Mouse (Mus musculus) testis, adult 2 months (tissue): ENCODE data around the gene Gm33543. TPM values are rescaled to one million over a fixed set of nuclear protein-coding genes. Genes with fewer than 3 reads are reported as not detected.

Experiments
- H3K27ac ChIP-seq: fragments of 200-500 bp; 2 replicates; pipeline ENCODE4 v1.5.1; 2012; ENCODE audit warnings: low read depth, low read length; ENCODE audit not compliant: control insufficient read depth, insufficient read depth
- H3K27me3 ChIP-seq: fragments of 200-500 bp; 2 replicates; pipeline ENCODE4 v1.6.1; 2012; ENCODE audit warnings: mild to moderate bottlenecking, low read length, moderate library complexity; ENCODE audit not compliant: control insufficient read depth, insufficient read depth
- H3K36me3 ChIP-seq: fragments of 200-500 bp; 2 replicates; pipeline ENCODE4 v1.6.1; 2012; ENCODE audit warnings: mild to moderate bottlenecking, low read length; ENCODE audit not compliant: control insufficient read depth, insufficient read depth
- H3K4me1 ChIP-seq: fragments of 200-500 bp; 2 replicates; pipeline ENCODE4 v1.6.1; 2012; ENCODE audit warnings: low read length; ENCODE audit not compliant: control insufficient read depth, insufficient read depth
- H3K4me3 ChIP-seq: fragments of 200-500 bp; 2 replicates; pipeline ENCODE4 v1.5.1; 2012; ENCODE audit warnings: low read depth, mild to moderate bottlenecking, low read length, moderate library complexity, mixed read lengths; ENCODE audit not compliant: control insufficient read depth
- CTCF ChIP-seq: fragments of 200-500 bp; IDR thresholded peaks from 2 replicates; pipeline ENCODE4 v1.5.1; 2012; ENCODE audit warnings: low read depth, mild to moderate bottlenecking, inconsistent platforms, low read length, moderate library complexity; ENCODE audit not compliant: control insufficient read depth, insufficient read depth, insufficient replicate concordance
- POLR2A ChIP-seq: fragments of 200-500 bp; IDR thresholded peaks from 2 replicates; pipeline ENCODE4 v1.6.1; 2012; ENCODE audit warnings: low read depth, mild to moderate bottlenecking, inconsistent platforms, low read length, moderate library complexity; ENCODE audit not compliant: control insufficient read depth
- polyA plus RNA-seq: library from polyadenylated mRNA; depleted of rRNA; stranded (reverse); fragments of >200 nt; gene quantifications from 2 replicates; pipeline ENCODE4 v1.2.3, GENCODE M21; 2012

Gene Gm33543
- polyA plus RNA-seq, 1 experiment = not detected

- H3K27me3 ChIP-seq = no peaks in the 10 kb centered on the region
- no peak overlapping the region for H3K27ac ChIP-seq
- no peak overlapping the region for H3K4me3 ChIP-seq
- no peaks in the 10 kb centered on the region for H3K36me3 ChIP-seq
- no peaks in the 10 kb centered on the region for H3K4me1 ChIP-seq
- TF ChIP-seq CTCF = no peak
- no peak for TF ChIP-seq POLR2A
Measured at GRCm38 (mm10) chr10:95846739-95847138, 4.0 kb upstream of the Gm33543 start.

- Histone ChIP-seq H3K4me1 (no peaks in the 10 kb centered on the region), H3K27me3 (no peaks in the 10 kb centered on the region), H3K27ac (no peak overlapping the region), H3K36me3 (no peaks in the 10 kb centered on the region), H3K4me3 (no peak overlapping the region)
- TF ChIP-seq POLR2A (no peak), CTCF (no peak)
Measured at GRCm38 (mm10) chr10:95846281-95846680, 3.6 kb upstream of the Gm33543 start.

GRCm38 (mm10) chr10:95843878-95844277, 1.1 kb upstream of the Gm33543 start:
- Histone ChIP-seq H3K27me3 (no peaks in the 10 kb centered on the region), H3K4me3 (no peak overlapping the region), H3K27ac (no peak overlapping the region), H3K36me3 (no peaks in the 10 kb centered on the region), H3K4me1 (no peaks in the 10 kb centered on the region)
- TF ChIP-seq POLR2A (no peak), CTCF (no peak)

GRCm38 (mm10) chr10:95841241-95841640, 1.5 kb downstream of the Gm33543 start:
- no peaks in the 10 kb centered on the region for H3K27me3 ChIP-seq
- no peak overlapping the region for H3K27ac ChIP-seq
- no peak overlapping the region for H3K4me3 ChIP-seq
- H3K4me1 ChIP-seq = no peaks in the 10 kb centered on the region
- H3K36me3 ChIP-seq = no peaks in the 10 kb centered on the region
- no peak for TF ChIP-seq POLR2A
- TF ChIP-seq CTCF = no peak

GRCm38 (mm10) chr10:95839803-95840202, 2.9 kb downstream of the Gm33543 start:
- Histone ChIP-seq H3K4me1 (no peaks in the 10 kb centered on the region), H3K27me3 (no peaks in the 10 kb centered on the region), H3K27ac (no peak overlapping the region), H3K4me3 (no peak overlapping the region), H3K36me3 (no peaks in the 10 kb centered on the region)
- TF ChIP-seq CTCF (no peak), POLR2A (no peak)

GRCm38 (mm10) chr10:95839036-95839435, 3.7 kb downstream of the Gm33543 start:
- Histone ChIP-seq H3K36me3 (no peaks in the 10 kb centered on the region), H3K4me1 (no peaks in the 10 kb centered on the region), H3K27ac (no peak overlapping the region), H3K27me3 (no peaks in the 10 kb centered on the region), H3K4me3 (no peak overlapping the region)
- no peak for TF ChIP-seq POLR2A
- no peak for TF ChIP-seq CTCF

- Histone ChIP-seq H3K36me3 (no peaks in the 10 kb centered on the region), H3K27ac (no peak overlapping the region), H3K4me3 (no peak overlapping the region), H3K4me1 (no peaks in the 10 kb centered on the region), H3K27me3 (no peaks in the 10 kb centered on the region)
- no peak for TF ChIP-seq POLR2A
- no peak for TF ChIP-seq CTCF
Measured at GRCm38 (mm10) chr10:95836530-95837264, 6.0 kb downstream of the Gm33543 start.
